Mouse (Mus musculus): Measurements from ENCODE around the gene Zbtb37.
"Not testable (repeated sequence)": the region's sequence is repeated elsewhere in the genome, so short reads cannot be mapped to it uniquely, and the experiment has no call there.

The Zbtb37 gene

DNA sequence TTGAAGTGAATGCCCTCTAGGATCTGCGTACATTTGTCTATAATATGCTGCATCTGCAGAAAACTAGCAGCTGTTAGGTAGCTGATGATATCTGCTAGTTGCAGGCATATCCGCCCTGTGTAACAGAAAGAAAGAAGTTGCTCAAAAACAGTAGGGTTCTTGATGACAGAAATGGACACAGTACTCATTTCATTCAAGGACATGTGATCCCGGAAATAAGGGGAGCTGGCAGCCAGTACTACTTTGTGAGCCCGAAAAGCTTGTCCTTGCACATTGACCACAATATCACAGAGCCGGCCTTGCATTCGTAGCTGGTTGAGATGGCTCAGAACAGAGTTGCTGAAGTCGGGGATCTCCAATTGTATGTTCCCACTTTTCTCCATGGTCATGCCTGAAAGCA, 2.3 kb downstream of the Zbtb37 start:
- no peak for DNase-seq (ENCODE audit: low spot score in 2 of 2)

DNA sequence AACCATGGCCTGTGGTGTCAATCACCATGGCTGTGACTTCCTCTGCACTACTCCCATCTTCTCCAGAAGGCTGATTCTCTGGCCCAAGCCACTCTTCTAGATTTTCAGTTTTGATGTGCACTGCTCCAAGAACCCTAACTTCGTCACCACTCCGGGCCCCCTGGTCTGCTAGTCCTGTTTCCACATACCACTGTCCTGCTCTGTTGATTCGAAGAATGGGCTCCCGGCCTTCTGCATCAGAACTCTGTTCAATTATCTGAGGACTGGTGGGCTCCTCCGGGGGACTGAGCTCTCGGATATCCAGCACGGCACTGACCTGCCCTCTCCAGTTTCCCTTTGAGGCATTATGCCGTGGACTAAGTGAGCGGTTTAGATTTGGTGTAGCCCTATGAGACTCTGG, 2.8 kb downstream of the Zbtb37 start:
- DNase-seq (ENCODE audit: low spot score in 2 of 2), result no peak

GRCm38 (mm10) chr1:161030058-161030457, 4.6 kb downstream of the Zbtb37 start:
- no peak for DNase-seq (ENCODE audit: low spot score in 2 of 2)

DNA sequence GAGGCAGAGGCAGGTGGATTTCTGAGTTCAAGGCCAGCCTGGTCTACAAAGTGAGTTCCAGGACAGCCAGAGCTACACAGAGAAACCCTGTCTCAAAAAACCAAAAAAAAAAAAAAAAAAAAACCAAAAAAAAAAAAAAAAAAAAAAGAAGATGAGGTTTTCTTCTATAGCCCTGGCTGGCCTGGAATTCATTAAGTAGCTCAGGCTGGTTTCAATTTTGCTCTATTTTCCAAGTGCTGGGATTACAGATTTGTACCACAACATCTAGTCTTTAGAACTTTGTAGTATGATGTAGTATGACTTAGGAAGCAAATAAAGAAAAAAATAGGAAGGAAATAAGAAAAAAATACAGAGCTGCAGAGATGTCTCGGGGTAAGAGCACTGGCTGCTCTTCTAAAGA, 6.2 kb downstream of the Zbtb37 start:
- not testable (repeated sequence) for DNase-seq (ENCODE audit: low spot score in 2 of 2)

GRCm38 (mm10) chr1:161027196-161027595, 7.5 kb downstream of the Zbtb37 start:
- DNase-seq (ENCODE audit: low spot score in 2 of 2), result no peak

DNA sequence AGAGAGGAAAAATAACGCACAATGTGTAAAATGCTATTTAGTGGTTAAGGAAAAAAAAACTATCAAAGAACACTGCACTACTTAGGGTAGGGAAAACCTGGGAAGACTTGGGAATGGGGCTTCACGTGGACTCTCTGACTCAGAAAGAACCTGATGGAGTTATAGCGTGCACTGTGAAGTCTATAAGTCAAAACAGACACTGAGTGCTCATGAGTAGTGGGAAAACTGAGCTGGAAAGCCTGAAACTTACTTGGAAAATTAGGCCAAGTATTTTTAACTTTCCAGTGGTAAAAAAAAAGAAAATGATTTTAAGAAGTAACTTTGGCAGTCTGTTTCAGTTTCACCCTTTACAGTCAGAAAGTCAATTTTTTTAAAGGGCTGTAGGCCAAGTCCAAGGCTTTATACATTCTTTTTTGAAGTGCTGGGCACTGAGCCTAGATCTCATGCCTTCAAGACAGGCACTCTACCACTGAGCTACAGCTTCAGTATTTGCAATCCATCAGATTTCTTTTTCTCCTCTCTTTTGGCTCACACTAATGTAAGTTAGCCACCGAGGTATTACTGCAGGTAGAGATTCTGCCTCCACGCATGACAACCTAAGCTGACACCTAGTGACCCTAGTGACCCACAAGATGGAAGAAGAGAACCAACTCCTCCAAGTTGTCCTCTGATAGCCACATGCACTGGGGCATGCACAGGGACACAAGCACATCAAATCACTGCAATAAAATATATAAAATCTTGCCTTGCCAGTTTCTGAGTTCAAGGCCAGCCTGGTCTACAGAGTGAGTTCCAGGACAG, 9.0 kb downstream of the Zbtb37 start:
- DNase-seq (ENCODE audit: low spot score in 2 of 2), result no peak

DNA sequence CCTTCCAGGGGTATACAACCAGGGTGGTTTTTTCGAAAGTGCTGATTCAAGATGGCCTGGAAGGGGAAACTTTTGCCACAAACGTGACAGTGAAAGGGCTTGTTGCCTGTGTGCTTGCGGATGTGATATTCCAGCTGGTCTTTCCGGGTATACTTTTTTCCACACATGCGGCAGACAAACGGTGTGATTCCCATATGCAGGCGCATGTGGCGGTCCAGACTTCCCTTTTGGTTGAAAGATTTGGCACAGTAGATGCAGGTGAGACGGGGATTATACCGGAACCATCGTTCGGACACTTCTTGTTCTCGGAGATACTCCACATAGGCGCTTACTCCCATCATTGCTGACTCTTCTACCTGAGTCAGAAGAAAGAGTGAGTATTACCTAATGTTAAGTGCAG, 14.6 kb downstream of the Zbtb37 start:
- DNase-seq (ENCODE audit: low spot score in 2 of 2), result no peak

GRCm38 (mm10) chr1:161016378-161016777, 18.3 kb downstream of the Zbtb37 start:
- no peak for DNase-seq (ENCODE audit: low spot score in 2 of 2)

DNA sequence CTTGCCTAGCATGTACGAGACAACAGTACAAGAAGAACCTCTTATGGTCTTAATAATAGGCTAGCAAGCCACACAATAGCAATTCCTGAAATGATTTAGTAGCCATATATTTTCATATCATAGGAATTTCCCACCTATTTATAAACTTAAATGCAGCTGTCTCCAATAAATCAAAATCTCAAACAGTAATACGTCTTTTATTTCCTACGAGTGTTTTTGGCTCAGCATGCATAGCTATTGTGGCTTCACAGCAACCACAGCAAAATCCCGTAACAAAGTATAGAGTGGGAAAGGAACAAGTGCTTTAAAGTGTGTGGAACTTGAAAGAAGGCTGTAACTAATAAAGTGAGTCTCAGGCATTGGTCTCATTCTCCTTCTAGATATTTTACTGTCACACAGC, 24.2 kb downstream of the Zbtb37 start:
- DNase-seq (ENCODE audit: low spot score in 2 of 2), result no peak

DNA sequence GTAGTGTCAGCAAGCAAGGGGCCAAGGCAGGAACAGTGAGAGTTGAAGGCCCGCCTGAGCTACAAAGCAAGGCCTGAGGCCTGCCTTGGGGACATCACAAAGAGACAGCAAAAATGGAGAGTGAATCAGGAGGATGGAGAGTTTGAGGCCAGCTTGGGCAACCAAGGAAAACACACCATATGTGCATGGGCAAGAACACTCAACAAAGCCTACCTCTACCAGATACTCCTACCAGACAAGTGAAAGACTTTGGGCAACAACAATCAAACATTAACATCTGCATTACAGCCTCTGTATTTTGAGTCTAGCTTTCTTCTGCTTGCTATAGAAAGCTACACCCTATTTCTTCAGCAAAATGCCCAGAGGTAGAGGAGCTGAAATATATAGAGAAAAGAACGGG, 26.6 kb downstream of the Zbtb37 start:
- DNase-seq (ENCODE audit: low spot score in 2 of 2), result no peak

DNA sequence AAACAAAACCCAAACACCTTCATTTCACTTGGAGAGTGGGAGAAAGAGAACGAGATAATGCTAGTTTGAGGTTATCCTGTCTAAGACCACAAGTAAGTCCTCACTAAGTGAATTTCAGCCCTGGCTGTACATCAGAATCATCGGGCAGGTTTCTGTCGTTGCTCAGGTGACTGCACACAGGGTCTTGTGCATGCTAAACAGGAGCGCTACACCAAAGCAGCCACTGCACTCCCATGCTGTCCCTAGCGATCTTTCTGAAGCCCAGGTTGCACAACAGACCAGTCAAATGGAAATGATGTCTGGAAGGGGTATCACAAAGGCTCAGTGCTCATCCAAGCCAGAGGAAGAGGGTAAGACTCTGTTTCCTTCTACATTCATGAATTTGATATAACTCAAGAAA, 28.2 kb downstream of the Zbtb37 start:
- no peak for DNase-seq (ENCODE audit: low spot score in 2 of 2)

DNA sequence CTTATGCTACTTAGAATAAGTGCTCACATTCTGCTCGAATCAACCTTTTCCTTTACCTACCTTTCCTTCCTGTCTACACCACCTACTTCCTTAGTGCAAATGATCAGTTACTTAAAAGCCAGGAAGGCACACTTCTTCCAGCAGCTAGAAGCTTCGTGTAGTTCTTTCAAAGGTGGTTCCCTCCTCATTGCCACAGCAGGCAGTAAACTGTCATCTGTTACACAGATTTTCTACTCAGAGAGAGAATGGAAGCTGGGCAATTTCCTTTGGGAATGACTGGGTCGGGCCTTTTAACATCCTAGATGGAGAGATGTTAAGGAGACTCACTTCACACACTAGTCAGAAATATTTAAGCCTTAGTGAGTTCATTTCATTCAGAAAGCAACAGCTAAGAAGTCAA, 29.1 kb downstream of the Zbtb37 start:
- no peak for DNase-seq (ENCODE audit: low spot score in 2 of 2)

DNA sequence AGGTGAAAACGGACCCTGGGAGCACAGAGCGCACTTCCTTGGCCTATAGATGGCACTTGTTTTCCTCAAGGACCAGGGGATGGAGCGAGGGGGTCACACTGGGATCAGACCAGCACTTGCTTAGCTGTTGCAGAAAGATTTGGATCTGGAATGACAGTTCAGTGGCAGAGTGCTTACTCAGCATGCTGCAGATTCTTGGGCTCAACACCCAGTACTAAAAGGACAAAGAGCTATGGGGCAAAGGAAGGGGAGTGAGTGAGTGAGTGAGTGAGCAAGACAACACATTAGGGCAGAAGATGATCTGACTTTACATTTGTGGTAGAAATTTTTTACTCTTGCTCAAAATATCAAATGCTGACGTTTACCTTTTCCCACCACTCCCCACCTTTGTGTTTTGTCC, 29.7 kb downstream of the Zbtb37 start:
- DNase-seq (ENCODE audit: low spot score in 2 of 2), result no peak

DNA sequence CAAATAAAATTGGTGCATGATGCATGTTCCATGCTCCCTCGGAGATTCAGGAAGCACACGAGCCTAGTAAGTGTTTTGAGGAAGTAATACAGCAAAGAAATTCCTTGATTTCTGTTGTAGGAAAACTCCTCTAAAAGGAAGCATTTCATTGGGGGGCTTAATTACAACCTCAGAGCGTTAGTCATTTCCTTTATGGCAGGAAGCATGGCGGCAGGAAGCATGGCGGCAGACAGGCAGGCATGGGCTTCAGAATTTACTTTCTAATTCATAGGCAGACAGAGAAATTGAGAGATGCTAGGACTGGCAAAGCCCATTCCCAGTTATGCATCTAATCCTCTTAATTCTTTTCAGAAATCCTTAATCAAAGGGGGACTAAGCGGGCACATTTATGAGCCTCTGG, 40.8 kb downstream of the Zbtb37 start:
- DNase-seq (ENCODE audit: low spot score in 2 of 2), result no peak

- no peak for DNase-seq (ENCODE audit: low spot score in 2 of 2)
These were observed 45.3 kb downstream of the Zbtb37 start for GRCm38 (mm10) chr1:160989395-160989794.

GRCm38 (mm10) chr1:160986881-160987635, 47.6 kb downstream of the Zbtb37 start:
- no peak for DNase-seq (ENCODE audit: low spot score in 2 of 2)

GRCm38 (mm10) chr1:160985477-160985876, 49.2 kb downstream of the Zbtb37 start:
- no peak for DNase-seq (ENCODE audit: low spot score in 2 of 2)

DNA sequence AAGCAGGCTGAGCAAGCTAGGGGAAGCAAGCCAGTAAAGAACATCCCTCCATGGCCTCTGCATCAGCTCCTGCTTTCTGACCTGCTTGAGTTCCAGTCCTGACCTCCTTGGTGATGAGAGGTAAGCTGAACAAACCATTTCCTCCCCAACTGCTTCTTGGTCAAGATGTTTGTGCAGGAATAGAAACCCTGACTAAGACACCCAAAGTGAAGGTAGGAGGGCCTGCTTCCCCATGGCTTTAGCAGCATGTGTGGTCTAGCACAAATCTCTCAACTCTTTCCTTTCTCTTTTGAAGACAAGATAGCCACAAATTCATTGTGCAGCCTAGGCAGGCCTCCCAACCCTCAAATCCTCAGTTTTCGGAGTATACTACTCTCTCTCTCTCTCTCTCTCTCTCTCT, 49.9 kb downstream of the Zbtb37 start:
- DNase-seq (ENCODE audit: low spot score in 2 of 2), result not testable (repeated sequence)

DNA sequence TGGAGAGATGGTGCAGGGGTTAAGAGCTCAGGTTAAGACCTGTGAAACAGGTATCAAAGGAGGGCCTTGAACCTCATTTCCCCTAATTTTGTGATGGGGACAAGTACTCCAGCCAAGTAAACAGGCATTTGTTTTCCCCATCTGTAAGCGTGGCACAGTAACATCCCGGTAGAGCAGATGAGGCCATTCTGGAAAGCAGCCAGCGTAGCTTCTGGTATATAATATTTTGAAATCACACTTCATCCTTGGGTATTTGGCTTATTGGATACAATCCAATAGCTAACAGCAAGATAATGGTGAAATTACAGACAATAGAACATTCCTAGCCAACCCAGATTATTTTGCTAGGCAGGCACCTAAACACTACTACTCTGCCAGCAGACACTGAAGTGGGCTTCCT, 51.8 kb downstream of the Zbtb37 start:
- DNase-seq (ENCODE audit: low spot score in 2 of 2), result no peak

DNA sequence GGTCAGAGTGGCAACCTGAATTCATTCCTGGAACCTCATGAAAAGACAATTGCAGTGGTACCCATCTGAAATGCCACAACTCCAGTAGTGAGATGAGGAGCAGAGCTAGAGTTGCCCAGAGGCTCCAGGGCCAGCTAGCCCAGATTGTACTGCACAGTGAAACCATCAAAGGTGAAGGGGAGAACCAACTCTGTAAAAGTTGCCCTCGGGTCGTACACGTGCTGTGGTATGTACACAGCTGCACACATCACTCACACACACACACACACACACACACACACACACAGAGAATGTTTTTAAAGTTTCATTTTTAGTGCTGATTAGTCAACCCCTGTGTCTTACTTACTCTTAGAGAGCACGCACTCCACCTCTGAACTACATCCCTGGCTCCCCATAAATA, 53.3 kb downstream of the Zbtb37 start:
- no peak for DNase-seq (ENCODE audit: low spot score in 2 of 2)

DNA sequence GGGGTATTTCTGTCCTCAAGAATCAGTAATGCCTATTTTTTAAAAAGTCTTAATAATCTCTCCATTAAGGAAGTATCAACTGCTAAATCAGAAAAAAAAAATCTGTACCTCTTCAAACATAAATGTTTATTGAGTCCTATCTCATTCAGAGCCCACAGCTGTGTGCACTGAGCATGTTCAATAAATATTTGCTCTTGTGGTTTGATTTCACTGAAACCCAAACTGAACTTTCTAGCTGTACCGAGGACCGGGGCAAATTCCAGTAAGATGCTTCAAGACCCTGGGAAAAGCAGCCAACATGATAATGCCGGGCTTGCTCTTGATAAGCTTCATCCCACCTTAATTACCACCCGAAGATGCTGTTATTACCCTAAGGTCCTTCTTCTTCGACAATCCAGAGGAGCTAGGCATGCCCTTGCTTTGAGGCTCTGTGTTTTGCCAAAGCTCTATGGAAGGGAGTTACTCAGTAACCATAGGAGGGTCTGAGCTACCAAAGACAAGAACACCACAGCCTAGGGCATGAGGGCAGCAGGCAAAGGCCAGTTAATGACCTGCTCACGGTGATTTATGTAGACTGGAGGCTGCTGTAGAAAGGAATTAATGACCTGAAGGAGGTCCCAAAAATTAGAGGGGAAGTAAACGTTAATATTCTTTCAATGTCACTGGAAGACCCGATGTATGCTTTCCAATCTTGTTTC, 54.0 kb downstream of the Zbtb37 start:
- DNase-seq (ENCODE audit: low spot score in 2 of 2), result no peak

DNA sequence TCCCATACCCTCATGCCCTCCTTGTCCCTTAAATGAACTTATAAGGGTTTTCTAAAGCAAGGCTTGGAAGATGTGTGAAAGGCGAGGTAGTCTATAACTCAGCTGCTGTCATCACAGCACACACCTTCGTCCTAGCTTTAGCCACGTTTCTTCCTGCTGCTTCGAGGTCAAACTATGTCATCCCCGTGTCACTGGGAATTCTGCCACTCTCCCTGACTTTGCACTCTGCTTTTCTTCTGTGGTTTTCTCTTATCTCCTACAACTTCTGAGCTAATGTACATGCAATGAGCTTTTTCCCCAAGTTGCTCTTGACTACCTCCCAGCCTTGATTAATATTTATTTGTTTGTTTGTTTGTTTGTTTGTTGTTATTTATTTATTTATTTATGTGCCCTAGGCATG, 54.6 kb downstream of the Zbtb37 start:
- DNase-seq (ENCODE audit: low spot score in 2 of 2), result no peak

Measured in natural killer cell, adult 2 months (primary cell).